Mouse (Mus musculus) spleen, embryonic (tissue): ENCODE results near the gene Sycp1.

Experiments used
- CTCF ChIA-PET: fragments of 350-600 bp; sonication (Branson Sonifier 250); formaldehyde crosslinking; loops from one replicate; lab custom pipeline; 2022; lab: Charles Lee

Gene Sycp1

DNA sequence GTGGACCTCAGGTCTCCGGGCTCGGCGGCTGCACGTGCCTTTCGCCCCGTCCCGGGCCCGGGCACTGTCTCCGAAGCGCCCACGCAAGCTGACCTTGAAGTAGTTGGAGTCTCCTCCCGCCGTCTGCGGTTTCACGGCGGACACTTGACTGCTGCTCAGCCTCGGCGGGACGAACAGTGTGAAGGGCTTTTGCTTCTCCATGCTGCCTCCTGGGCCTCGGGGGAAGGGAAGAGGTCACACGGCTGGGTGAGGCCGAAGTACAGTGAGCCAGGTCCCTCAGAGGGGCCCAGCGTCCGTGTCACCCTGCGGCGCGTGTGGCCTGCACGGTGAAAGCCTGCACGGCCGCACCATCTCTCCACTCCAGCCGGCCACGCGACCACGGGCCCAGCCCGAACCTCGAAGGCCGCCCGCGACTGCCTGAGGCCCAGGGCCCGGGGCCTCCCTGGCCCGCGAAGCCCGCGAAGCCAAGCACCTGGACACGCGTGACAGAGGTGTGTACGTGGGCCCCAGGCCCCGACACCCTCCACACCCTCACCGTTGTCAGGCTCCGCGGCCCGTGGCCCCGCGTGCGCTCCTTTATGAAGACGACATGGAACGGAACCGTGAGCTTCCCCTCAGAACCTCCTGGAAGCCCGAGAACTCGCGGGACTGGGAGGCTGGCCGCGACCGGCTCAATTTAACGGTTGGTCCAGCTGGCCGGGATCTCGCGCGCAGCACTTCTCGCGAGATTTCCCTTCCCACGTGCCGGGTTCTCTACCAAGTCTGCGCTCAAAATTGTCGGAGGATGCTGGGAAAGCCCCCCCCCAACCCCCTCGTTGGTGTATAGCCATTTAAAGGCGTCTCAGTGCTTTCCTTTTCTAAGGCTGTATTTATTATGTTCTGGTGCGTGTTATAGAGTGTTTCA is at the start of gene Sycp1:
Sycp1 (minus strand) TSS at position 650 of the 904 bp plus-strand sequence.
- CTCF ChIA-PET: no interaction called here

DNA sequence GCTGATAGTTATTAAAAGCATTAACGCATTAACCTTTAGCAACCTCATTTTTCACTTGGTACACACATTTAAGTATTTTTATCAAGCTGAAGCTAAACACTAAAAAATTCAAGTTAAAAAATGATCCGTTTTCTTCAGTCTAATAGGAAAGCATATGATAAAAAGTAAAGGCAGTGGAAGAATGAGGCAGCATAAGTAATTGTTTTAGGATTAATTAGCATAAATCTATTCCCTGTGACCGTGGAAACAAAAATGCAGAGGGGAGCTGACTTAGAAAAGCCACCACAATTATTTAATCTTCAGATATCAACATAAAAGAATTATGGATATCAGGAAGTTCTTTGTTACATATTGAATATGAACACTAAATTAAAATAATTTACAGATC is 44.4 kb upstream of the Sycp1 start:
- CTCF ChIA-PET: no interaction called here

DNA sequence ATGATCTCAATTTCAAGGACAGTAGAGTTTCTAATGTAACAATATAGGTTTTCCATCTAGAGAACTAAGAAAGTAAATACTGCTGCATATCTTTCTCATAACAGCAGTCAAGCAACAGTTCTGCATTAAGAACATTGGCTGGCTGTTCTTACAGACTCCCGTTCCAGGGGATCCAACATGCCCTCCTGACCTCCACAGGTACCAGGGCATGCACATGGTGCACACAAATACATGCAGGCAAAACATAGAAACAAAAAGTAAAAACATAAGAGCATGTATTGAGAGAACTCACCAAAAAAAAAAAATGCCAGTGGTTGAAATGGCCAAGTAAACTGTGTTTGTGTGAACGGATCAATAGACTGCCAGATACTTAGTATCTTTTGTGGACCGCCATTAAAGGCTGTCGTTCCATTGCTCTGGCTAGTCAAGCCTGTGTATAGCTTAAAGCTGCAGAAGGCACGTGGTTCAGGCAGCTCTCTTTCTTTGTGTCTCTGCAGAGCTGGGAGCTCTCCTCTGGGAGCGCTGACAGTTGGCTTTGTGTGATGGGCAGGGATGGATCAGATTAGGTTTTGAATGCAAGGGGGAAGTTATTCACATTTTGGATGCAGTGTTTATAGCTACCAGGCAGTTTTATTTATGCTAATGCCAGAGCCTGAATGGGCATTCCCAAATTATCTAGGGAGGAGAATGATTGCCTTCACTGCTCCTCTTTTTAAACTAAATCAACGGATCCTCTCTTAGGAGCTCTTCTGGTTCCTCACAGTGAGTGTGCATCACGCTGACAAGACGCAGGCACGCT is 43.8 kb upstream of the Sycp1 start:
- CTCF ChIA-PET: no interaction called here

DNA sequence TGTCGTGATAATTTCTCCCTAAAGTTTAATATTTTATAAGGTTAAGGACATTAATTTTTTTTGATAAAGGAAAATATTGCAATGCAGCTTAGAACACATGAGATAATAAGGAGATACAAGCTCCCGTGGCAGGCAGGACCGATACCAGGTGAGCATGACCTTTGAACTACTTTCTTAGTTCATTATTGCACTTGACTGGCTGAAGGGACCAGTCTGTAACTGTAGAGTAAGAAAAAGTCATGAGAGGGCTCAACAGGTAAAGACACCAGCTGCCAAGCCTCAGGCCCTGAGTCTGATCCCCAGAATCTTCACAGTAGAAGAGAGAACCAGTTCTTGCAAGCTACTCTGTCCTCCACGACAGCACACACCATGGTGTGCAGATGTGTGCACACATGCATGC is 41.0 kb upstream of the Sycp1 start:
- CTCF ChIA-PET: interaction anchor here (0.7 kb wide), 1 partner anchor 1361 kb away, joined by 4 read pairs; no protein-coding TSS in a partner anchor

DNA sequence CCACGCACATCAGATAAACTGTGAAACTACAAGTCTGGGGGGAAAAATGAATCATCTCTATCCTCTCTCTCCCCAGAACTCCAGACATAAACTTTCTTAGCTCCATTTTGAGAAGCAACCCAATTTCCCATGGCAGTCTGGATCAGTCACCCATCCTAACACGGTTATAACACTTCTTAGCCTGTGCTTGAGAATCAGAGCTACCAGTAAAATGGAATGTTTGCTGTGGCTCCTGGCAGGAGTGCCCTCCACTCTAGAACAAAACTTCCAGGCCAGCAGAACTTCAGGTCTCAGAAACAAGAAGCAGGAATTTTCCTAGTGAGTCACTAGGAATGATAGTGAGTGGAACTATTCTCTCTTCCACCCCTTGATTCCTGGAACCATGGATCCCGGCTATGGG is 34.6 kb upstream of the Sycp1 start:
- CTCF ChIA-PET: no interaction called here

DNA sequence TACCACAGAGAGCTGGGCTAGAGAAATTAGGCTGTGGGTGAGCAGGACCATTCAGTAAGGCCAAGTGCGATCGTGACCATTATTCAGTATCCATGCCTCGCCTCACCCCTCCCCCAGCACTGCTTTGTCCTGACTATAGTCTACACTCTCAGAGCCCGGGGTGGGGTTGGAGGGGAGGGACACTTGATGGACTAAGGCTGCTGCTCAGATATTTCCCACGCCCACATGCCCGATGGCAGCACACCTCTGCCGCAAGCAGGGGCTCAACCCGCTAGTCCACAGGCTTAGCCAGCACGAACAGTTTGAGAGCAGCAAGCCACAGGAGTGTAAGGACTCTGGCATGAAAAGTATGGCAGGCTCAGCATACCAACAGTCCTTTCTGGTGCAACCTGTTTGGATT is 34.2 kb upstream of the Sycp1 start:
- CTCF ChIA-PET: no interaction called here

DNA sequence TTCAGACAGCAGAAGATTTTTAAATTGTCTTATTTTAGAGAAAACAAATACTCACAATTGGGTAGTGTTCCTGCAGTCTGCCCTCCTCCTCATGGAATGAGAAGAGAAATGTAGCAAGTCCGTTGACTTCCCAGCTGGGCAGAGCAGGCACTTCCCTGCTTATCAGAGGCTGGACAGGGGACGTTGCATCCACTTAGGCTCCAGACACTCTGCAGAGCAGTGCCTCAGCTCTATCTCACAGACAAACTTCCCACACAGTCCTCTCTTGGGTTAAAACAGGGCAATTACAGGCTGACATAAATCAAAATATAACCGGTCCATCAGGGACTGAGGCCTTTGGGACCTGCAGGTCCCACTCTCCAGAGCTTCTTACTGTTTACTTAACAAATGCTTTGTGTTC is 28.1 kb upstream of the Sycp1 start, which contains the start of gene Nr1h5:
Nr1h5 (minus strand) TSS at position 101 of the 400 bp plus-strand sequence.
- CTCF ChIA-PET: no interaction called here

DNA sequence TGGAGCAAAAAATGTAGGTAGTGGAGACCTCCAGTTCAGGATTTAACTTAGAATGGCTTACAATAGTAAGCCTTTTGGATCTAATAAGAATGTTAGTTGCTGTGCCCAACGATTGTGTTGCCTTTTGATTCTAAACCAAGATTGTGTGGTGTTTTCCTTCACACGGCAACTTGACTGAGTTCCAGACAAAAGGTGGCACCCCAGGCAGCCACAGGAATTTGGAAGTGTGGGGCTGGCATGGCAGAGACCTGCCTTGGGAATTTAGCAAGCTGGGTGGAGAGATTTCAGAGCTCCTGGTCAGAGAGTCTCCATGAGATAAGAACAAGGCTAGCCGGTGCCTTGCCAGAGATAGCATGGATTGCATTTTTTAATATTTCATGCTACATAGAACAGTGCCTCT is 19.7 kb upstream of the Sycp1 start:
- CTCF ChIA-PET: no interaction called here

DNA sequence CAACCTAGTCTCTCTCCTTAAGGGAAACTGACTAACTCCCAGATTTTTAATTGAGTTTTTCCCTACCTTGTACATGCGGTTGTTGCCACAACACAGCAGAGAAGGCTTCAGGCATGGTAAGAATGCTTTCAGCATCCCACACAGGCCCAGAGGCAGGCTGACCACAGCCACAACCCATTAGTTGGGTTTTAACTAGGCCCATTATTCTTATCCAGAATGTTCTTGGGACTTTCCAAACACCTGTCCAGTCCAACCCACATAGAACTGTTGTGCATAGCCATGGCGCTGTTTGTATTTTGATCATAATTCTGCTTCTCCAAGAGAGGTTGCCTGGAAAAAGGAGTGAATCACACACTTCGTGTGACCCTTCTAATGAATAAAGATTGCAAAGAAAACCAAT is 19.2 kb upstream of the Sycp1 start:
- CTCF ChIA-PET: no interaction called here

DNA sequence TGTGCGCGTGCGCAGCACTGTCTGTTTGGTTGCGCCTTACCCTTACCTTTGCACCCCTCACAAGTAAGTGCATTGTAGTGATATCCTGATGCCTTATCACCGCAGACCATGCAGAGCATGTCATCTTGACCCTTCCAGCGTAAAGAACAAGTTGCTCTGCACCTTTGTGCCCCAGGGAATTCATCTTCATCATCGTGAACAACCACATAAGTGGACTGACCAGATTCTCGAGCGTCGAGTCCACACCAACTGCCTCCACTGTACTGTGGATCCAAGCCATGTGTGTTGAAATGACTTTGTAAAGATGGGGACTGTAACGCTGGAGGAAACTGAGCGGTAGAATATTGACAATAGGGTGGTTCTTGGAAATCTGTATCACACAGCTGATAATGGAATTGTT is 18.6 kb upstream of the Sycp1 start:
- CTCF ChIA-PET: no interaction called here

DNA sequence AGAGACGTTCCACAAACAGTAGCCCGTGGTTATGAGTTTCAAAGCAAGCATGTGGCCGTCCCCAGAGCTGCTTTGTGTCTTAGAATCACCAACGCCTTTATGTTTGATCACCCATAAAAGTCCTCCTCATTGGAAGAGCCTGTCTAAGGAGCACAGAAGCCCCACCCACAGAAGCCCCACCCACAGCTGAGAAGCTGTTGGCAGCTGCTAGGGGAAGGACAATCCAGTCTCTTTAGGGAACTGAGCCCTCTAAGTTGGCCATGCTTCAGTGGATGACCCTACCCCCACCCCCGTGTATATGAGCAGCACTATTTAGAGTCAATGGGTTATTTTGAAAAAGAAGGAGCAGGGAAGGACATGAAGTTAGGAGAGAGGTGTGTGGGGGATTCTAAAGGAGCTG is 11.0 kb upstream of the Sycp1 start:
- CTCF ChIA-PET: no interaction called here

DNA sequence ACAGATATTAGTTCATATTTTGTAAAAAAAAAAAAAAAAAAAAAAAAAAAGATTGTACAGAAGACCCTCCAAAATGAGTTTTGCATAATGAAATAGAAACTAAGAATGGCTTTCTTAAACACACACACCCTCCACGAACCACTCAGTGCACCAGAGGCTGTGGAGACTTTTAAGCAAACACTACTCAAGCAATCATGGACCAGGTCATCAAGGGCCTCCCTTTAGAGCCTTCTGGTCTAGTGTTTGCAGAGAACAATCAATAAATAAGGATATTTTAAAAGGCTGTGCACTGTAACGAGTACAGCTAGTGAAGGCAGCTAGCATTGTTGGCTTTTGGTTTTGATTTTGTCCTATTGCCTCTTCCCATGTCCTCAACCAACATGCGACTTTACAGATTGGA is 10.4 kb upstream of the Sycp1 start:
- CTCF ChIA-PET: no interaction called here

DNA sequence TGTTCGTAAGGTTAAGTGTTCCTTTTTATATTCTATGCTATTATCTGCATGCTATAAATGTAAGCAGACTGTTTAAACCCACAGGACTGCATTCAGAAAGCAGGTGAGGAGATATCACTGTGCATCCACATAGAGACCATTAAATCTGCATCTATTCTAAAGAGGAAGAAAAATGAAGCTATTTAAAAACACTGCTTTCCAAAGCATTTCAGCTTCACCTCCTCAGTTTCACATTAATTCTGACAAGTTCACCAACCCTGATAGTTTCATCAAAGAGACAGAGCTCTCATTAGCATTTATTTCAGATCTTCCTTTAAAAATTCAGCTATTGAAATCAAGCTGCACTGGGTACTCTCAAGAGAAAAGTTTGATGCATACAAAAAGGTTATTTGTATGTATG is 2.2 kb upstream of the Sycp1 start:
- CTCF ChIA-PET: no interaction called here

DNA sequence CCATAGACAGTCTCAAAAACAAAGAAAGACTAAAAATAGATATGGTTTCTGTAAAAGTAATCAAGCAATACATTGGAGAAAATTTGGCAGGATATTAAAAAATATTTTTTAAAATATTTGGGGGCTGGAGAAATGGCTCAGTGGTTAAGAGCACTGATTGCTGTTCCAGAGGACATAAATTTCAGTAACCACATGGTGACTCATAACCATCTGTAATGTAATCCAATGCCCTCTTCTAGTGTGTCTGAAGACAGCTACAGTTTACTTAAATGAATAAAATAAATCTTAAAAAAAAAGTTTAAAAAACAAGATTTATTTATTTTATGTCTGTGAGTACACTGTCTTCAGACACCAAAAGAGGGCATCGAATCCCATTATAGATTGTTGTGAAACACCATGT is 36.8 kb downstream of the Sycp1 start:
- CTCF ChIA-PET: no interaction called here

DNA sequence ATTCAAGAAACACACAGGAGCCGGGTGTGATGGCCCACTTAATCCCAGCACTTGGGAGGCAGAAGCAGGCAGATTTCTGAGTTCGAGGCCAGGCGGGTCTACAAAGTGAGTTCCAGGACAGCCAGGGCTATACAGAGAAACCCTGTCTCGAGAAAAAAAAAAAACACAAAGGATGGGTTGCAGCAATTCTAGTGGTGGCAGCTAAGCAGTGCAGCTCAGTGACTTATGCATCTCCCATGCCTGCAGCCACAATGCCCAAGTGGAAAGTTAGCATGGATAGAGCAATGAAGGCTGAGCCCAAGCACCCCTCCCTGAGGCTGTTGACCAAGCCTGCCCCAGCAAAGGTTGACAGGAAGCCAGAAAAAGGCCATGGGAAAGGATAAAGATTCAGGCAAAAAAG is 55.4 kb downstream of the Sycp1 start:
- CTCF ChIA-PET: no interaction called here

DNA sequence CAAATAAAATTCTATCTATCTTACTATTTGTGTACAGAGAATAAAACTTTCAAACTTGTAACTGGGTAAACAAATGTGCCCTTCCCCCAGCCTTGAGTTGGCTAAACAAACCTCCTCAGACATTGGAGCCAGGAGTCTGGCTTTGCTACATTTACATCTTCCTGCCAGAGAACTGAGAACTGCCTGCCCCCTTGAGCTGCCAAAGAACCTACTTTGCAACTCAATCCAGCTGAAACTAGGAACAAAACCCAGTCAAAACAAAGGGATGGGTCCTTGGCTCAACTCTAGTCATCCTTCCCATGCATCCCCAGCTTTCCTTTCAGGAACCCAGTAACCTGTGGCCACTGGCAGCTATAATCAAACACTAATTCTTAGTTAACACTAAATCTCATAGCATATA is 87.2 kb downstream of the Sycp1 start:
- CTCF ChIA-PET: no interaction called here

DNA sequence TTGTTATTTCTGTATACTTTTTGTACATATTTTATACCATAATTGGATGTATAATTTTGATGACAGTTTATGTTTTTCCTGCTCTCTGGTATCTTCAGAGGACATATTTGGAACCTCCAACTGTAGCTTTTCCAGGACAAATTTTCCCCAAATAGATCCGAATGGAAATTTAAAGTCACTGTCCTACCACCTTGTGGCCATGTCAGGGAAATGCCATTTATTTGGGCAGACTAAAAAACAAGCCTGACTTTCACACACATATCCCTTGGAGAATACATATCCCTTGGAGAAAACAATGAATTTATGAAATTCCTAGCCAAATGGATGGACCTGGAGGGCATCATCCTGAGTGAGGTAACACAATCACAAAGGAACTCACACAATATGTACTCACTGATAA is 93.5 kb downstream of the Sycp1 start:
- CTCF ChIA-PET: no interaction called here

DNA sequence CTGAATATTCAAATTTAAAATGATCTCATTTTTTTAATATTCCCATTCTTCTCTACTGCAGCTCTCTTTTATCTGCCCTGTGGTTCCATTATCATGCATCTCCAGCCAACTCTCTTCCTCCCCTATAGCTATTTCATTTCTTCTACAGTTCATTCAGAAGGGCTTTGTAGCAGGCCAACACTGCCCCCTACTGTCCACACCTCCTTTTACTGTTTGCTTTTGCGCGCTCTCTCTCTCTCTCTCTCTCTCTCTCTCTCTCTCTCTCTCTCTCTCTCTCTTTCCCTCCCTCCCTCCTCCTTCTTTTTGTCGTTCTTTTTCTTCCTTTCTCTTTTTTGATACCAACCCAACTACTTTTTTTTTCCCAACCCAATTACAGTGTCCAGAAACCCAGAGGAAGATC is 132.0 kb downstream of the Sycp1 start:
- CTCF ChIA-PET: interaction anchor here (0.6 to 1.5 kb wide), 3 partner anchors 89 to 955 kb away, joined by 4 to 9 read pairs (median 8); partner anchors contain the start of gene Mab21l3

DNA sequence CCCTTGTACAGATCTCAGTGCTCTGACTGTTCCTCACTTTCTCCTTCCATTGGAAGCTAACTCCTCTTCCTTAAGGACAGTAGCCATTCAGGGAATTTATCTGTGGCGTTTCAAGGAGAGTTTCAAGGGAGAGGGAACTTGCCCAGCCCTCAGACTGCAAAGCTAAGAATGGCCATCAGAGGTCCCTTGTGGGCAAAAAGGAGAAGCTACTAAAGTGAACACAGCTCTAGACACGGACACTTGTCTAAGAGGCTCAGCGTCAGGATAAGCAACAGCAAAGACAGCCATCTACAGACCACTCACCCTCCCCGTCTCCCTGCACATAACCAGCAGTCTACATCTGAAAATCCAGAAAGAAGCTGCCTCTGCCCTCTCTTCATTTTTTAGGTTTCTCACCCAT is 148.5 kb downstream of the Sycp1 start:
- CTCF ChIA-PET: interaction anchor here (1.0 kb wide), 1 partner anchor 73 kb away, joined by 3 read pairs; no protein-coding TSS in a partner anchor

DNA sequence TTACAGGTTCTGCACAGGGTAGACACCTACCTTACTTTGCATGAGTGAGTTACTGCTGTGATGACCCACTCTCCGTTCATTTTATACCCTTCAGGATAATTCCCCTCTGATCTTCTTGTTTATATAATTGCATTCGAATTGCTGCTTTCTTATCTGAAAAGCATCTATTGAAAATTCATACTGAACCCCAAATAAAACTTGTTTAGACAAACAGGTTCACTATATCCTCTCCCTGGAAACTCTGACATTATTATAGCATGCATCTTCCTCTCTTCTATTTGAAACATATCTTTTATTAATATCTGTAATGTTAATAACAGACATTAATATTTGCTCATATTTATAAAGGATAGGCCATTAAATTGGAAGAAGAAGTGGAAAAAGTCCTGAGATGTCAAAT is 153.3 kb downstream of the Sycp1 start, which contains the start of gene Tshb:
Tshb (minus strand) TSS at position 101 of the 400 bp plus-strand sequence.
- CTCF ChIA-PET: no interaction called here

DNA sequence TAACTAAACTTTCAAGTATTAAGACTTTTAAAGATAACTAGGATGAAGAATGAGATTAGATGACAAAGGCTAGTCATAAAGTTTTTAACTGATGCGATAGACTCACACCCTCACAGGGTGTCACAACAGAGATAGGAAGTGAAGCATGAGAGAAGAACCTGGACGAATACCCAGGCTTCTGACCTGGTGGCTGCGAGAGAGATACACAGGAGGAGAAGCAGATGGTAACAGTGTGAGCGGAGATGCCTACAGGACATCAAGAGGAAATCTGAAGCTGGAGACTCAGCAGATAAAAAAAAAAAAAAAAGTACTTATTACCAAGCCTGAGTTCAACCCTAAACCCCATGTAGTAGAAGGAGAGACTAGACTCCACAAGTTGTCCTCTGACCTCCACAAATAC is 162.9 kb downstream of the Sycp1 start:
- CTCF ChIA-PET: no interaction called here
